Mouse (Mus musculus) lung, postnatal 10 days (tissue): ENCODE results near the gene Tmem41a.
"Not testable (repeated sequence)": the region's sequence is repeated elsewhere in the genome, so short reads cannot be mapped to it uniquely, and the experiment has no call there.

Experiments
- DNase-seq: peaks from one replicate; pipeline ENCODE4 v3.0.0; 2021

The Tmem41a gene

DNA sequence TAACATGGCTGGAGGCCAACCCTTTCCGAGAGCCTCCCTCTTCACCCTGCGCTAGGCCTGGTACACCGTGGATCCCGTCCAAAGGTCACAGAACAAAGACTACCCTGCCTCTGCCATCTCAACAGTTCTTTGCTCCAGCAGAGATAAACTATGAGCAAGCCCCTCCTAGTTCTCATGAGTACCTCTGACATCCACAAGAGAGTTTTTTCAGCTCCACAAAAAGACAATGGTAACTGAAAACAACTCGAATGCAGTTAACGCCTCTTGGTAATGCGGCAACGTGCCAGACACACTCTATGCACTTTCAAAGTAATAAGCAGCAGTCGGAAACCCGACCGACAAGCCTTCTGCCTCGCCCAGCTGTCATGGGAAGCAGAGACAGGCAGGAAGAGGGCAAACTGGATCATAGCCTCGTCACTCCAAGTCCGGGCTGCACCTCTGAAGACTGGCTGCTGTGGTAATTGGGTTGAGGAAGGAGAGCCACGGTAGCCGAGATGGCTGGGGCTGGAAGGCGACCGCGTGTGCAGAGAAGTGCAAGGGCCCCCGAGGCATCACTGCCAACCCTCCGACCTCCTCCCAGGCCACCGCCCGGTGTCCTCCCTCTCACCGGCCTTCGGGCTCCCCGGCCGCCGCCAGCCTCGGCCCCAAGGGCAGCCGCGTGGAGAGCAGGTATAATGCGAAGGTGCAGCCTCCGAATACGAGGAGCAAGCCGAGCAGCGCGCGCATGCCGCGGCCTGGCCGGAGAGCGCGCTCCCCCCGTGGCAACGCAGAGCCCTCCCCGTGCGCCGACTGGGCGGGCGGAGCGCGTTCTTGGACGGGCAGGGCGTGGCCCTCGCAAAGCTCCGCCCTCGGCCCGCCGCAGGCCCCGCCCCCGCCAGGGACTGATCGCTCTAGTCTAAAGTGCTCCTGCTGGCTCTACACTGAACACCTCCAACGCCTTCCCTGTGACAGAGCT is at the start of gene Tmem41a:
TSS of gene Tmem41a (minus strand) at position 792 of the 955 bp plus-strand sequence.
- DNase-seq = peak; percentile 87

DNA sequence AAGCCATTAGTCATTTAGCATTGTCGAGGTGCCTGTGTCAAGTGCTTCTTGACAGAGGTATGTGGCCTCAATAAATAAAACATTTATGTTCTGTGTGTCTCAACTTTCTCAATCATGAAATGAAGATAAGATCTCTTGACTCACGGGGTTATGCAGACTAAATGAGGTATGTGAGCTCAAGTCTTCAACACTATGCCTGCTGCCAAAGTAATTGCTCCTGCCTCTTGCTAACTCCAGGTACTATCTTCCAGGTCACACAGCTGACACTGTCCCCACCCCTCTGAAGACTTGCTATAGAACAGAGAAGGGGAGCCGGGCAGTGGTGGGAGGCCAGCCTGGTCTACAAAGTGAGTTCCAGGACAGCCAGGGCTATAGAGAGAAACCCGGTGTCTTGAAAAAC is 49.0 kb upstream of the Tmem41a start:
- peak; percentile 20 for DNase-seq

DNA sequence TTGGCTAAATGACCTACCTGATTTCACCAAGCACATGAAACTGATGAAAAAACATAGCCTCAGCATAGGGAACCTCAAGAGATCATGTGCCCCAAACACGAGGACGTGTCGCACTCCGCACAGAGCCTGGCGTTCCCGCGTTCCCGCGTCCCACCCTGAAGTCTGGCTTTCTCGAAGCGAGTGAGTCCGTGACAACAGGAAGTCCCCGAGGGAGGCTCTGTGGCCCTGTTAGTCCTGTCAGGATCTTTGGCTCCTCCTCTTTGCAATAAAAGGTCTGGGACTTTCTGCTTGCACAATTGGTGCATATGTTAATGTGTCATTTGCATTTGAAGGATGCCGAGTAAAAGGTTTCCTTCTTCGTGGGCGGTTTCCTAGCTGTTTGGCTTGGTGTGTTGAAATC is 48.0 kb upstream of the Tmem41a start, which contains the start of gene Liph:
TSS of gene Liph (minus strand) at position 360 of the 400 bp plus-strand sequence.
- DNase-seq = peak; percentile 45

GRCm38 (mm10) chr16:21991774-21992173 is 44.4 kb upstream of the Tmem41a start:
- DNase-seq = no peak

DNA sequence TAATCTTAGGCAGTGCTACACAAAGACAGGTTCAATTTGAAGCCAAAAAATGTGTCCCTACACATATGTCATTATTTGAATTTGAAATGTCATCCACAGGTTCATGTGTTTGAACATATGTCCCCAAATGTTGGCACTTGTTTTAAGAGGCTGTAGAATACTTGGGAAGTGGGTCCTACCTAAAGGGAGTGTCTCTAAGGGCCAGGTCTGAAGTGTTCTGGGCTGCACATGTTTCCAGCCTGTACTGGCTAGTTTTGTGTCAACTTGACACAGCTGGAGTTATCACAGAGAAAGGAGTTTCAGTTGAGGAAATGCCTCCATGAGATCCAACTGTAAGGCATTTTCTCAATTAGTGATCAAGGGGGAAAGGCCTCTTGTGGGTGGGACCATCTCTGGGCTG is 43.5 kb upstream of the Tmem41a start:
- not testable (repeated sequence) for DNase-seq

- no peak for DNase-seq
Observed at GRCm38 (mm10) chr16:21987956-21988355, 40.6 kb upstream of the Tmem41a start.

DNA sequence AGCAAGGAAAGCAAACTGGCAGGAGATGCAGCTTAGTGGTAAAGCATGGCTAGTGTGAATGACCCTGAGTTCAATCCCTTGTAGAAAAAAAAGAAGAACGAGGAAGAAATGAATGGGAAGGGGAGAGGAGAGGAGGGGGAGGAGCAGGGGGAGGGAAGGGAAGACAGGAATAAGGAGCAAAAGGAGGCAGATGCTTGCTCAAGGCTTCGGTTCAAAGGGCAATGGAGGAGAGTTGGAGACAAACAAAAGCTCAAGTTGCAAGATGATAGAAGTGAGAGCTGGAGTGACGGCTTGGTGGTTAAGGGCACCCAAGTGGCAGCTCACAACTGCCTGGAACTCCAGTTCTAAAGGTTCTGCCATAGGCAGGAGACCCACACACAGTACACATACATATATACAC is 38.8 kb upstream of the Tmem41a start:
- DNase-seq = no peak

DNA sequence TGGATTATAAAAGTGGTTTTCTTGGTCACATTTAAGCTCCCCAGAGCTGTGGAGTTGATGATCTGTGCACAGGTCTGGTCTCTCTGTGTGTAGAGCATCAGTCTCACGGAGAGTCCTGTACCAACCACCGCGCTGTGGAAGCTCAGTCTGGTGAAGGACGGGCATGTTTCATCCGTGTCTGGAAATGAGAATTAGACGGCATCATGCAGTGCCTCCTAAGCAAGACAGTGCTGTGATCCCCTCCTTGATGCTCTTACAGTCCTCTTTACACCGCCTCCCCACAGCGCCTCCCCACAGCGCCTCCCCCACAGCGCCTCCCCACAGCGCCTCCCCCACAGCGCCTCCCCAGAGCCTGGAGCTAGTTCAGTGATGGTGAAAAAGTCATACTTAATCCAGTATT is 36.7 kb upstream of the Tmem41a start:
- DNase-seq = no peak

- no peak for DNase-seq
Observed at GRCm38 (mm10) chr16:21983581-21983980, 36.2 kb upstream of the Tmem41a start.

GRCm38 (mm10) chr16:21983146-21983545 is 35.8 kb upstream of the Tmem41a start:
- no peak for DNase-seq

GRCm38 (mm10) chr16:21977347-21977746 is 30.0 kb upstream of the Tmem41a start:
- DNase-seq = no peak

DNA sequence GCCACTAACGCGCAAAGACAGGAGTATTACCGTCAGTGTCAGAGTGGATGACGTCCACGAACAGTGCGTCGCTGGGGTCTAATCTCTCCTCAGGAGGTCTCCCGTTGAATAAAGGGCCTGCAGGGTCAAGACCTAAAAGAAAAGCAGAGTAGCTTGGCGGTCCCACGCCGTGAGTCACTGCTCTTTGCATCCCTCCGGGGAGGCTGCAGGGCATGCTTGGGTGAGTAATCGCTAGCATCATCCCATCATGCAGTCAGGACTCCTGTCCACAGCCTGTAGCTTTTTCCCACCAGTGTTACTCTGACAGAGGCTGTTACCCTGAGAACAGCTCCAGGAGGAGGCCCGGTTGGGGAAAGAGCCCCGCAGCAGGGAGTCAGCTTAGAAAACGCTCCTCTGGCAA is 28.9 kb upstream of the Tmem41a start:
- DNase-seq = no peak

DNA sequence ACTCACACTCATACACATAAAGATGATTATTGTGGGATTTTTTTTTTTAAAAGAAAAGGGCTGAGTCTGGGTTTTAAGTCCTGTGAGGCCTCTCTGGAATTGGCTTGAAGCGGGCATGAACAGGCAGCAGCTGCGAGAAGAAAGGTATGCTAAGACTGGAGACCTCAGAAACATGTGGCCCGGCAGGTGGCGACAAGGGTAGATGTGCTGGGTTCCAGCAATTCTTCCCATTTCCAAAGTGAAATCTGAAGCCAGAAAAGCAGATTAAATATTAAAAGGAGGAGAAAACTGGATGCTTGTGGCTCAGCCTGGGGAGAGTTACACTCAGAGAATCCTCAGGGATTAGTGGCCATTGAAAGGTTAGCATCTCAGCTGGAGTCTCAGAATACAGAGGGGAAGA is 24.1 kb upstream of the Tmem41a start:
- no peak for DNase-seq

GRCm38 (mm10) chr16:21970536-21970935 is 23.2 kb upstream of the Tmem41a start:
- DNase-seq = no peak

DNA sequence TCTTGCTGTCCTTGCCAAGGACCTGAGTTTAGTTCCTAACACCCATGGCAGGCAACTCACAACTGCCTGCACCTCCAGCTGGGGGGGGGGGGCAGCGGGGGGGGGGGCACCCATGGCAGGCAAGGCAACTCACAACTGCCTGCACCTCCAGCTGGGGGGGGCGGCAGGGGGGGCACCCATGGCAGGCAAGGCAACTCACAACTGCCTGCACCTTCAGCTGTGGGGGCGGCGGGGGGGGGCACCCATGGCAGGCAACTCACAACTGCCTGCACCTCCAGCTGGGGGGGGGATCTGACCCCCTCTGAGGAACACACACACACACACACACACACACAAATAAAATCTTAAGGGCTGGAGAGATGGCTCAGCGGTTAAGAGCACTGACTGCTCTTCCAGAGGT is 22.5 kb upstream of the Tmem41a start:
- DNase-seq = no peak

DNA sequence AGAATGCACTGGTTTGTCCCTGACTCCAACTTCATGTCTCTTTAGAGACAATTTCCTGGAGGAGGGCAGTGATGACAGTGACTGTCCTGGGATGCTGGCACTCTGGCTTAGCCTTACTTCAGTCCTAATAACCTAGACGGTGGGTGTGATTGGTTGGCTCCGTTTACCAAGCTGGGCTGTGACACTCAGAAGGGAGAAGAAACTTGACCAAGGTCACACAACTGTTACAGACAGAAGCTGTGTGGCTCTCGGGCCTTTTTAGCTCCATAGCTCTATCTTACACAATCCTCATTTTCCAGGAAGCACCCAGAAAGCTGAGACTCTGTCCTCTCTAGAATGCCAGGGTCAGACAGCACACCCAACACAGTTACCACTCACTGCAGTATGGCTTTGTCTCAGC is 18.2 kb upstream of the Tmem41a start:
- no peak for DNase-seq

GRCm38 (mm10) chr16:21955591-21955990 is 8.2 kb upstream of the Tmem41a start:
- peak; percentile 41 for DNase-seq

DNA sequence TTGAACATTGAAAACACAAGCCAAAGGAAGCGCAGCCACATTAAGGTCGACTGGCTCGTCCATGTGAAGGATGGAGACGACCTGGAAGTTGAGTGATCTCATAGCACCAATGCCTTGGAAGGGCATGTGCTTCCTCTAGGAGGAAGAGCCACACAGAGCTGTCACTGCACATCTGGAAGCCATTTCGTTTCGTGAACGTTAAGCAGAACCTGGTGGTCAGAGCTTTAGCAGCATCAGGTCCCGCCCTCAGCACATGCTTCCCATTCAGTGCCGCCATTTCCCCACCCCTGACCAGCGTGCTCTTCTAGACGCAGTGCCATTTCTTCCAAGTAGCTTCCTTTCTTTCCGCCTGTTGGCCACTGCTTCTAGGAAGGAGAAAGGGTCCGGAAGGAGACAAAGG is 18.9 kb downstream of the Tmem41a start:
- no peak for DNase-seq

DNA sequence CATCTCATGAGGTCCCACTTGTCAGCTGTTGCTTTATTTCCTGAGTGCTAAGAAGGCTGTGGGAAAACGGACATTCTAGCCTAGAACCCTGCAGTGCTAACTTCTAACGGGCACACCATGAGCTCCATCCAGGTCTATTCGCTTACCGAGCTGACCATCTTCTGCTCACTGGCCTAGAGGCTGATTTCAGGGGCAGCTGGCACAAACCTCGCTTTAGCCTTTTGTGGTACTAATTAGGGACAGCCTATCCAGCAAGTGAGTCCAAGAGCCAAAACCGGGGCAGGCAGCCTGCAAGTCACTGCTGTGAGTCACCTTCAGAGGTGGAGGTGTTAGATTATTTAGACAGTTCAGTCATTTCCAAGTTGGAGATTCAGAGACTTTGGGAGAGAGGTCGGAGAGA is 30.7 kb downstream of the Tmem41a start:
- DNase-seq = no peak

GRCm38 (mm10) chr16:21913347-21913746 is 34.0 kb downstream of the Tmem41a start:
- DNase-seq = no peak

GRCm38 (mm10) chr16:21908906-21909305 is 38.4 kb downstream of the Tmem41a start:
- not testable (repeated sequence) for DNase-seq

GRCm38 (mm10) chr16:21906902-21907301 is 40.5 kb downstream of the Tmem41a start:
- no peak for DNase-seq

DNA sequence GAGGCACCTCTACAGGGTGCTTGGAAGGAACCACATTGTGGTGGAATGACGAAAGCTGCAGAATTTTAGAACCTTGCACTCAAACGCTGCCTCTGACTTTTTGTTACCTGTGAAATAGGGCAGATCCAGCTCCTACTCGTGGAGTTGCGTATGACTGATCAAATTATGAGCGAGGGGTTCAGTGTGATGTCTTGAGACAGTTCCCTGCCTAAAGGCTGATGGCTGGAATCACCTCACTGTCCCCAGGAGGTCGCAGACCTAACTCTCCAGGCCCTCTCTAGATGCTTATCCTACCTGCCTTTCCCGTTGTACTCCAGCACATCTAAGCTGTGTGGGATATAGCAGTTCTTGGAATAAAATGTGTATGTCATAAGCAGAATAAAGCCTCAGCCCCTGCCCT is 41.4 kb downstream of the Tmem41a start:
- no peak for DNase-seq

- DNase-seq = no peak
Observed at GRCm38 (mm10) chr16:21904636-21905035, 42.7 kb downstream of the Tmem41a start.

DNA sequence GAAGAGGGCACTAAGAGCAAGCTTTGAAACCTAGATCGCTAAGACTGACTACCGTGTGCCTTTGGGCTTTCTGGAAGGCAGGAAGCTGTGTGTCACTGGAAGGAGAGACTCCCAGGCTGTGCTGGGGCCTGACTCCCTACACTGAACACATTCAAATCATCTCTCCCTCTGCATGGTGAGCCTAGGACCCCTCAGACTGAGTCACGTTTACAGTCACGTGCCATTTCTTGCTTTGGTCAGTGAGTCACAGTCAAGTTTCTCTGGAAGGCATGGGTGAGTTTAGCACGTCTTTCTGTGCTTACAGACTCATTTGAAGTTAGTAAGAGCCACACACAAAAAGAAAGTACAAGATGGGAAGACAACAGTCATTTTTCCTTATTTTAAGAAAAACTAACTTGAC is 46.1 kb downstream of the Tmem41a start:
- DNase-seq = no peak
